Mouse (Mus musculus) right cerebral cortex, adult 2 months (tissue): ENCODE measurements around the gene Smagp.

Experiments
- DNase-seq, 2 experiments: peaks; one replicate each; pipeline ENCODE4 v3.0.0; 2021 to 2022; ENCODE audit warnings: low spot score in 2 of 2

Smagp gene

DNA sequence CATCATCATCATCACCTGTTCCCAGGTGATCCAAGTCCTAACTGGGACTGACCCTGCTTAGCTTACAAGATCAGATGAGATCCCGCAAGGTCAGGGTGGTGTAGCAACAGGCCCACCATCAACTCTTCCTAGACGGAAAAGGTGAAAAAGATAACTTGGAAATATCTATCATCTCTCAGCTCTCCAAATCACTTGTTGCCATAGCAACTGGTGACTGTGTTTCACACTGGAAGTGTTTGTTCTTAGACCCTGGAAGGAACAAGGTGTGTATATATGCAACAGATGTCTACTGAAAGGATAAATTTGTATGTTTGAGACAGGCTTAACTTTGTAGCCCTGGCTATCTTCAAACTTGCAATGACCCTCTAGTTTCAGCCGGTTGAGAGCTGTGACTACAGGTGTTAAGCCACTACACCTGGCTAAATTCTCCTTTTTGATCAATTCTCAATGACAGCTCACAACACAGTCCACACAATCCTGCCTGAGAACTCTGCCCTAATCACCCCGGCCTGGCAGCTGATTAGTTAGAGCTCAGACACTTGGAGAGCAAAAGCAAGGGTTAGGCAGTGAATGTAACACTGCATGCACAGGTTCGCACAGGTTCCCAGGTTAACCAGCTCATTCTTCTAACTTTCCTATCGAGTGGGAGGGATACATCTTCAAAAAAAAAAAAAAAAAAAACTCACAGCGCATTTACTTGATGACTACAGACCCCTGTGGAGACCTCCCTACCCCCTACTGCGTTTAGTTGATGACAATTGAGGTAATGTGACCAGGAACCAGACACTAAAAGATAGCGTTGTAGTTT is 28.9 kb upstream of the Smagp start:
- no peak for DNase-seq

DNA sequence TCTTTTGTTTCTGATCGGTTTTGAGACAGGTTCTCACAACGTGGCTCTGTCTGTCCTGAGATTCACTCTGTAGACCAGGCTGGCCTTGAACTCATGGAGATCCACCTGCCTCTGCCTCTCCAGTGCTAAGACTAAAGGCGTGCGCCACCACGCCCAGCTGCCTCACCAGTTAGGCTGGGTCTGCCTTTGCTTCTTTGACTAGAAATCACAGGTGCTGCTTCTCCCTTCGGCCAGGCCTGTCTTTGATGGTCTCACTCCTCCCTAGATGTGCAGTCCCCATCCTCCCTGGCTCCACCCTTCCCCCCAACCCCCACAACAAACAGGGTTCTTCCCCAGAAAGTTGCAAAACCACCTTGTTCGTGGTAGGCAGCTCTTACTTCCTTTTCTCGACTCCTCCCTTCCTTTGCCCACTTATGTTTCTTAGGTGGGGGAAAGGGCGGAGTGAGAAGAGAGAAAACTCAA is 28.1 kb upstream of the Smagp start:
- DNase-seq: no peak

DNA sequence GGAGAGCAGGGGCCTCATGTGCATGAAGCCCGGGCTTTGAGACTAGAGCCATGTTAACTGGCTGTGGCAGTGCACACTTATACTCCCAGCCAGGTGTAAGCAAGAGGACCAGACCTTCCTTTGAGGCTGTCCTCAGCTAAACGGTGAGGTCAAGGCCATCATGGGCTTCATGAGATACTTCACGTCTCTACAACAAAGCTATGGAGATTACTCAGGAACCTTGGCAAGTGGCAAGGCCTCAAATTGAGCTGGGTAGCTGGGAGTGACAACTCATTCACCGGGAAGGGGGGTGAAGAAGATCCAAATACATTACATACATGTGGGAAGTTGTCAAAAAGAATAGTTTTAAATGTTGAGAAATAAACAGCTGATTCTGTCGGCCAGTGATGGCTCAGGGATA is 24.1 kb upstream of the Smagp start:
- DNase-seq: no peak

- DNase-seq: peak in 1 of 2 experiments; percentile 13
Measured at GRCm38 (mm10) chr15:100660306-100660705, 23.6 kb upstream of the Smagp start.

GRCm38 (mm10) chr15:100655201-100655600 is 18.5 kb upstream of the Smagp start:
- DNase-seq: no peak

GRCm38 (mm10) chr15:100654271-100654670 is 17.5 kb upstream of the Smagp start:
- DNase-seq: no peak

DNA sequence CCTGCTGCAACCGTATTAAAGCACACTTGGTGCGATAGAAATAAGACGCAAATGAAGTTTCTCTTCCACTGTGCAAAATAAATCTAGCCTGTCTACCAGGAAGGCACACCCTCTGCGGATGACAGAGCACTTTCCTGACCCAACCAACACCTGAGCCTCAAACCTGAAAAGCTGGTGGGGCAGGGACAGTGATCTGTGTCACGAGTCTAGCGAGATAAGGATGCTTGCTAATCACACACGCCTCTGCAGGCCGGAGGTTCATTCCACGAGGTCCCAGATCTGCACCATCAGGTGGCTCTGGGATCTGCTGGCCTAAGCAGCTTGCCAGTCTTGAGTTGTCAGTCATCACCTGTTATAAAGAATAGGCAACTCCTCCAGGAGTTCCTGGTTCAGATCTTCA is 14.9 kb upstream of the Smagp start:
- no peak for DNase-seq

DNA sequence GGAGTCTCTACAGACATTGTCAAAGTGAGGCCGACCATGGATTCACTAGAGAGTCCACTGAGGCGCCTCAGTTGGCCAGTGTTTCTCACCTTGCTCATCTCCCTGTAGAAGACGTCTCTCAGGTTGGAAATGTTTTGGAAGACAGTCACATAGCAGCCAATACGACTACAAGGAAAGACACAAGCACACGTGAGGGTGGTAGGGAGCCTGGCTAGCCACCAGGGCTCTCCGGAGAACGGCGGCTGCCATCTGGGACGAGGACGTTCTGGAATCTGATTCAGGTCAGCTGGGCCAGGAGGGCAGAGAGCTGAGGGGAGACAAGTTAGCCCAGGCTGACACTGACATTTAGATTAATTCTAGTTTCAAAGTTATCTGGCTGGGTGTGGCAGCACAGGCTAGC is 13.4 kb upstream of the Smagp start:
- no peak for DNase-seq

DNA sequence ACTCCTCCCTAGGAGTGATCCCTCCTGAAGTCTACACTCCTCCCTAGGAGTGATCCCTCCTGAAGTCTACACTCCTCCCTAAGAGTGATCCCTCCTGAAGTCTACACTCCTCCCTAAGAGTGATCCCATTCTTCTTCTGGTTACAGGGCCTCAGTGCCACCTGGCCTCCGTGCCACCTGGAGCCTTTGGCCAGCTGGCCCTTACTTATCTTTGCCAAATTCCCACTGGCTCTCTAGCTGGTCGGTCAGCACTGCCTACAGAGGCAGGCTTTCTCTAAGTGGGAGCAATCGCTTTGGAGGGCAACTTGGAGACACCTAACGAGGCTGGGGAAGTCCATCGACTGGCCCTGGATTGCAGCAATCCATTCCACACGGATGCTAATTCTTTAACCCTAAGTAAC is 9.4 kb upstream of the Smagp start:
- DNase-seq: no peak

DNA sequence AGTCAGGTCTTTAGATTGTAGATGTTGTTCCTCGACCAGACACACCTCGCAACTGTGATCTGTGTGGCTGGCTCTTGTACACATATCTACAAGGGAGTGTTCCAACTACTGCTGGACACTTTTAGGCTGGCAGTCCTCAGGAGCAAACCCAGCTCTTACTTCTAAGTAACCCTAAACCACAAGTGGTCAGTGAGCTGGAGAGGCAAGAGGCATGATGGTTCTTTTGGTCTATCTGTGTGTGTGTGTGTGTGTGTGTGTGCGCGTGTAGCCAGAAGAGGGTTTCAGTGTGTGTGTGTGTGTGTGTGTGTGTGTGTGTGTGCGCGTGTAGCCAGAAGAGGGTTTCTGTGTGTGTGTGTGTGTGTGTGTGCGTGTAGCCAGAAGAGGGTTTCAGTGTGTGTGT is 5.7 kb upstream of the Smagp start:
- no peak for DNase-seq

DNA sequence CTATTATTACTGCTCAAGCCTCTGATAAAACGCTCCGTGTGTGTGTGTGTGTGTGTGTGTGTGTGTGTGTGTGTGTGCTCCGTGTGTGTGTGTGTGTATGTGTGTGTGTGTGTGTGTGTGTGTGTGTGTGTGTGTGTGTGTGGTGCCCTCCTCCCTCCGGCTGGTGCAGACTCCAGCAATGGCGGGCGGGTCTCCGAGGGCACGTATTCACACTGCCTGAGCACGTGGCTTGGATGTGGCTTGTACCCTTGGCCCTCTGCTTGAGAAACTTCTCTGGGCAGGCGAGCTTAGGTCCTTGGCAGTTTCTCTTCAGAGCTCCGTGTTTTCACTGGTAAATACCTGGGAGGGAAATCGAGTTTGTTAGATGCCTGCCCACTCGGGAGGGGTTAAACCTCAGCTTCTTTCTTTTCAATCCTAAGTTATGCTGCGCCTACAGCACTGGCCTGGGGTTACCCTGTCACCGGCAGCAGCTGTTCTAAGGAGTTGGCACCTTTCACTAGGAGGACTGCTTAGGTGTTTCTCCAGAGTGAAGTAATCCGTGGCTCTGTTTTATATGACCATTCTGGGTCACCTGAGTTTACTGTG is 4.6 kb upstream of the Smagp start:
- DNase-seq: no peak

- no peak for DNase-seq
Measured at GRCm38 (mm10) chr15:100639972-100640750, 3.4 kb upstream of the Smagp start.

DNA sequence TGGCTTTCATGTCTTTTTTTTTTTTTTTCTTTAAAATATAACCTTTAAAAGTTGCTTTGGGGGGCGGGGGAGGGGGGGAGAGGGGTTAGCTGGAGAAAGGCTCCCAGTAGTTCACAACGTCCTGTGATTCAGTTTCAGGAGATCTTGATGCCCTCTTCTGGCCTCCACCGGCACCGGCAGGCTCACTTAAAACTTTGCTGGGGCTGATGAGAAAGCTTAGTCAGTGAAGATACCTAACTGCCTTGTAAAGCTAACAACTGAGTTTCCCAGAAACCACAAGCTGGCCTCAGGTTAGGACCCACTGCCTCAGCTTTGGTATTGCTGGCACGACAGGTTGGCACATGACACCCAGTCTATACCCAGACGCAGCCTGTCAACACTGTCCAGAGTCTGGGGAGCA is 921 bp upstream of the Smagp start:
- no peak for DNase-seq

DNA sequence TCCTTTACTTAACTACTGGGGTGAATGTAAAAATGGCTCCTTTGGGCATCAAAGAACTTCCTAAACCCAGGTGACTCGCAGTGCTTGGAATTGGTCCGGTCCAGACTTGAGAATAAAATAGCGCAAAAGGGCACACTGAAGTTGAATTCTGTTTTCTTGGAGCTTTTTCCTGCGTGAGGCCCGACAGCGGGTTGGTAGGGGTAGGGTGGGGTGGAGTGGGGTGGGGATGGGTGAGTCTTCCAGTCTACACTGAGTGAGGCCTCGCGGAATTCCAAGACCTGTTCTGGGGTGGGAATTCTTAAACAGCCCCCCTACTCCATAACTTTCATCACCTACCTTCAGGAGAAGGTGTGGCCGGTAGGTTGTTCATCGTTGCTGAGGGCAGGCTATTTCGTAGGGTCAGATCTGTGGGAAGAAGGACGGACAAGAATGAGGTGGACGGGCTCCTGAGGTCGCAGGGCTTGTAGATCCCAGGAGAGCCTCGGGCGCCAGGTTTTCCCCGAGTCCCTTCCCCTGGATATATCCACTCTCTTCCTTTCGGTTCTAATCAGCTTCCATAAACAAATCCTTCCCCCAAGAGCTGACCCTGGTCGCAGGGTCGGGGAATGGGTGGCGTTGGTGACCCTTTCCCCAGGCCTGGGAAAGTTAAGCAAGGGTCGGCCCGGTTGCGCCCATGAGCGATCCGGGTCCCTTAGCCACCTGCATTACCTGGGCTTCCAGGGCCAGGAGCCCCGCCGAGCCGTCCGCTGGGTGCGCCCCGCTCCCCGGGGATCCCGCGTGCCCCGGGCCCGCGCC is 692 bp downstream of the Smagp start:
- DNase-seq: no peak

GRCm38 (mm10) chr15:100635239-100635638 is 1.5 kb downstream of the Smagp start:
- DNase-seq: no peak

DNA sequence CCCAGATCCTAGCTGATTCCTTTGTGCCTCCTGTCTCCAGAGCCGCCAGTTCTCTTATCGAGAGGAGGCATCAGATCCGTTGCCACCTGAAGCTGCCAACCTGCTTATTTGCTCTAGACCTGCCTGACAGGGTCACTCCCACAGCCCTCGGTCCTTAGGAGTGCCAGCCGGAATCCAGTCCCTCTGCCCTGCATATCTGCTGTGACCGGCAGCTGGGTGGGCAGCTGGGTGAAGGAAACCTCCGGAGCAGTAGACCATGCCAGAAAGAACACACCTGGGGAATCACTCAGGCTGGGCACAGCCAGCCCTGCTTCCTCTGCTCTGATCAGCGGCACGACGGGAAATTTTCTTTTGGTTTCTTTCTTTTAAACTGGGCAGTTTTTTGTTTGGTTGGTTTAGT is 3.4 kb downstream of the Smagp start:
- no peak for DNase-seq

DNA sequence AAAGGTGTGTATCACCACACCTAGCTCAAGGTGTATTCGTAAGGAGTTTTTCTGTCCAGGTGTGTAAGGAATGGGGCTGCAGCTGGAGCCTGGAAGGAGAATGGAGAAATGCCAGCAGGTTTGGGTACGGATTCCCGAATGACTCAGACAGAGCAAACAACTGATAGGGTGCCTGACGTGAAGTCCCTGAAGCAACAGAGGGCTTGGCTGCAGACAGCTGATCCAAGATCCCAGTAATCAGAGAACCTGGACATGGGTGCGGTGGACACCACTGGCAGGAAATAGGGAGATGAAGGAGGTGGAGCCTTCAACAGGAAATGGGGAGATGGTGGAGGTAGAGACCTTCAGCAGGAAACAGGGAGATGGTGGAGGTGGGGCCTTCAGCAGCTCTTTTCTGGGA is 4.4 kb downstream of the Smagp start:
- DNase-seq: no peak

- DNase-seq: no peak
Measured at GRCm38 (mm10) chr15:100631454-100632170, 5.1 kb downstream of the Smagp start.

GRCm38 (mm10) chr15:100630126-100630525 is 6.6 kb downstream of the Smagp start:
- DNase-seq: no peak

- DNase-seq: no peak
Measured at GRCm38 (mm10) chr15:100628797-100629196, 7.9 kb downstream of the Smagp start.

GRCm38 (mm10) chr15:100627774-100628370 is 8.9 kb downstream of the Smagp start:
- no peak for DNase-seq
